27 mouse cellular contexts compared by ENCODE assay signal in the genomic region with DNA sequence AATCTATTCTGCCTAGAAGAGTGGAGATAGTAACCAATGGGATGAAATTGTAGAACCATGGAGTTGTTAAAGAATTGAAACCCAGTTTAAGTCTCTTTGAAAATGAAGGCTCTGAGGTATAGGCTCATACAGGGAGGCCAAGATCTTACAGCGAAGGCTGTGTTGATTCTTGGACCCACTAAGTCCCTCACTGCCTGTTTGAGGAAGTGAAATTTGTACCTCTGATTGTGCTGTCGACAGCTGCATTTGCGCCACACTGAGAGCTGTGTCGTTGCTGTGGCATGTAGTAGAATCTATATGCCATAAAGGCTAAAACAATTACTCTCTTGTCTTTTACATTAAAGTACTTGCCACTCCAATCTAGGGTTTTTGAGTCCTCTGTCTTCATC. TPM values are rescaled to one million over a fixed set of nuclear protein-coding genes. Genes with fewer than 3 reads are reported as not detected.
DNase-seq lines count a peak whose midpoint lies in the region; ATAC-seq and TF ChIP-seq lines count a peak whose summit lies in the region.
"Had no signal": no experiment of that assay in that cellular context is flagged by ENCODE, and none has a peak within 500 bp of the region (broad histone marks: within the 10 kb centered on the region; RNA-seq: fewer than 3 reads in every experiment).

No protein-coding gene starts in this region.

- no peaks in the 10 kb centered on the region for H3K27me3 ChIP-seq in MEL (ENCODE audit: control insufficient read depth in 1 of 2, insufficient read depth in 2 of 2, low read length in 2 of 2)
- no peaks in the 10 kb centered on the region for H3K27me3 ChIP-seq in splenic B cell, adult 2 months (ENCODE audit: control insufficient read depth, insufficient read depth, low read length, poor library complexity, severe bottlenecking)
- H3K27me3 ChIP-seq: embryonic facial prominence, embryonic 15.5 days; forebrain, embryonic 12.5 days; heart, embryonic 12.5 days; hindbrain, embryonic 15.5 days; liver, embryonic 12.5 days; neural tube, embryonic 12.5 days had no signal

- peak overlapping the region in 1 of 2 experiments; percentile 25; a peak in 1 of 4 replicates for H3K4me3 ChIP-seq in MEL (ENCODE audit: control insufficient read depth in 1 of 2, insufficient read depth in 1 of 2, low read depth in 2 of 2, low read length in 2 of 2)
- H3K4me3 ChIP-seq: embryonic facial prominence, embryonic 15.5 days; forebrain, embryonic 12.5 days; heart, embryonic 12.5 days; hindbrain, embryonic 15.5 days; liver, embryonic 12.5 days; myocyte; neural tube, embryonic 12.5 days had no signal

- H3K36me3 ChIP-seq in MEL (ENCODE audit: control insufficient read depth in 1 of 2, insufficient read depth in 2 of 2, low read length in 2 of 2) = peaks cover 0 to 12% of the 10 kb centered on the region in 2 experiments; a peak in 2 of 4 replicates
- peaks cover 2% of the 10 kb centered on the region; the same call in 1 of the 2 replicates for H3K36me3 ChIP-seq in splenic B cell, adult 2 months (ENCODE audit: control insufficient read depth, insufficient read depth, low read length, poor library complexity, severe bottlenecking)

- no peaks in the 10 kb centered on the region for H3K9me3 ChIP-seq in MEL (replicated peaks; ENCODE audit: insufficient read depth, low read length)
- H3K9me3 ChIP-seq: embryonic facial prominence, embryonic 15.5 days; forebrain, embryonic 12.5 days; heart, embryonic 12.5 days; hindbrain, embryonic 15.5 days; liver, embryonic 12.5 days; neural tube, embryonic 12.5 days had no signal

- DNase-seq in A20 (ENCODE audit: low read depth, low spot score) (peak; percentile 90), MEL (ENCODE audit: low read depth, low spot score) (peak; percentile 82)
- peak; percentile 75 for DNase-seq in splenic B cell, adult 2 months (ENCODE audit: low read depth, low spot score)
- DNase-seq in kidney, adult 11 months = no peak
- no peak for DNase-seq in right cerebral cortex, postnatal 14 days
- DNase-seq in heart, adult 8-10 months (ENCODE audit: low spot score) = no peak
- DNase-seq: adrenal gland, postnatal 25 days; cerebellum, adult 18-20 months; forebrain, postnatal 0 days; heart, postnatal 4 days; kidney, adult 18-20 months; kidney, postnatal 4 days; layer of hippocampus, postnatal 36 days; left cerebral cortex, postnatal 4 days; liver, postnatal 0 days had no signal

- H3K4me1 ChIP-seq in MEL (ENCODE audit: control insufficient read depth in 1 of 2, insufficient read depth in 2 of 2, low read length in 2 of 2) = peaks cover 4 to 14% of the 10 kb centered on the region in 2 experiments; a peak in 3 of 4 replicates
- H3K4me1 ChIP-seq: forebrain, embryonic 12.5 days; hindbrain, embryonic 15.5 days; neural tube, embryonic 12.5 days had no signal

- ATAC-seq in hematopoietic stem cell, adult 5-6 weeks (replicated peaks in 1 of 2; ENCODE audit: insufficient read depth in 1 of 2, low FRiP score in 2 of 2, low TSS enrichment in 1 of 2, low read depth in 1 of 2, poor library complexity in 2 of 2, severe bottlenecking in 2 of 2) = peak; percentile 57 to 69; a peak in 2 of 4 replicates
- ATAC-seq: forebrain, postnatal 0 days; inflammation-experienced regulatory T-cells, adult 6 months; liver, embryonic 12.5 days; liver, postnatal 0 days; midbrain, embryonic 16.5 days had no signal

- H3K27ac ChIP-seq in MEL (ENCODE audit: control insufficient read depth, low read depth, low read length) = peak overlapping the region; percentile 32; the same call in 1 of the 2 replicates
- H3K27ac ChIP-seq: embryonic facial prominence, embryonic 15.5 days; forebrain, embryonic 12.5 days; hindbrain, embryonic 15.5 days; liver, embryonic 12.5 days; macrophage; neural tube, embryonic 12.5 days; stomach, postnatal 0 days had no signal

- TF ChIP-seq EP300 in MEL (IDR thresholded peaks at IDR 0.05; ENCODE audit: low read depth in 1 of 2, low read length in 2 of 2) = peak in 1 of 2 experiments; percentile 2; a peak in 3 of 4 replicates

- TF ChIP-seq CTCF in MEL (IDR thresholded peaks at IDR 0.05 in 2 of 3, conservative IDR thresholded peaks at IDR 0.05 in 1 of 3; ENCODE audit: control insufficient read depth in 1 of 3, insufficient read depth in 1 of 3, low read depth in 2 of 3, low read length in 3 of 3, poor library complexity in 1 of 3, severe bottlenecking in 1 of 3) = no peak

- TF ChIP-seq POLR2A in MEL (IDR thresholded peaks at IDR 0.05; ENCODE audit: control insufficient read depth in 1 of 2, insufficient read depth in 1 of 2, low read depth in 1 of 2, low read length in 2 of 2, poor library complexity in 1 of 2) = no peak

- TF ChIP-seq RAD21 in MEL (IDR thresholded peaks at IDR 0.05; ENCODE audit: low read depth, low read length) = no peak; the same call in 1 of the 2 replicates

- peak overlapping the region; percentile 18; the same call in 1 of the 2 replicates for H3K9ac ChIP-seq in MEL (ENCODE audit: control insufficient read depth, low read depth, low read length, poor library complexity, severe bottlenecking)
- H3K9ac ChIP-seq: embryonic facial prominence, embryonic 15.5 days; forebrain, embryonic 12.5 days; forebrain, postnatal 0 days; heart, embryonic 12.5 days; hindbrain, embryonic 15.5 days; liver, embryonic 12.5 days; liver, postnatal 0 days; neural tube, embryonic 12.5 days had no signal

- H3K79me2 ChIP-seq in MEL (ENCODE audit: control insufficient read depth, insufficient read depth, low read length, poor library complexity) = no peaks in the 10 kb centered on the region

TF ChIP-seq in MEL, 35 proteins besides CTCF, POLR2A, EP300 and RAD21:
- TF ChIP-seq ZC3H11A (IDR thresholded peaks at IDR 0.05; ENCODE audit: low read depth, low read length) = no peak
- TF ChIP-seq ZKSCAN1 (IDR thresholded peaks at IDR 0.05; ENCODE audit: low read depth, low read length) = peak; percentile 83
- TF ChIP-seq MAZ (IDR thresholded peaks at IDR 0.05; ENCODE audit: low read depth, low read length) = no peak
- TF ChIP-seq ZNF384 (IDR thresholded peaks at IDR 0.05; ENCODE audit: low read depth, low read length) = no peak
- peak; percentile 2; the same call in 1 of the 2 replicates for TF ChIP-seq TCF12 (IDR thresholded peaks at IDR 0.05; ENCODE audit: low read depth, low read length)
- peak; percentile 77; the same call in 1 of the 2 replicates for TF ChIP-seq CHD1 (IDR thresholded peaks at IDR 0.05; ENCODE audit: low read depth, low read length)
- peak; percentile 12; the same call in 1 of the 2 replicates for TF ChIP-seq SMC3 (IDR thresholded peaks at IDR 0.05; ENCODE audit: low read depth, low read length)
- TF ChIP-seq MAX (IDR thresholded peaks at IDR 0.05; ENCODE audit: low read length) = no peak
- peak; percentile 44; the same call in 1 of the 2 replicates for TF ChIP-seq MXI1 (IDR thresholded peaks at IDR 0.05; ENCODE audit: low read depth, low read length)
- no peak for TF ChIP-seq HCFC1 (IDR thresholded peaks at IDR 0.05; ENCODE audit: low read depth, low read length)
- TF ChIP-seq E2F4 (IDR thresholded peaks at IDR 0.05; ENCODE audit: borderline replicate concordance, low read depth, low read length) = no peak
- peak; percentile 71 for TF ChIP-seq SIN3A (IDR thresholded peaks at IDR 0.05; ENCODE audit: low read length)
- no peak for TF ChIP-seq POLR2AphosphoS5 (IDR thresholded peaks at IDR 0.05; ENCODE audit: borderline replicate concordance, low read depth, low read length)
- no peak for TF ChIP-seq GABPA (IDR thresholded peaks at IDR 0.05; ENCODE audit: low read depth, low read length)
- 0 out of 2 replicates have a peak, but pooled peaks have one; percentile 7 for TF ChIP-seq POLR2AphosphoS2 (IDR thresholded peaks at IDR 0.05; ENCODE audit: low read length)

RNA-seq across cellular contexts. Expression of a gene that starts 14.4 kb away (rescaled TPM):
- 0.08 and 0.10 TPM in 2 replicates for total RNA-seq in MEL (2012; rRNA removed)
- under 1 TPM in 1 of 2 experiments, not detected in 1; 0.21 TPM for polyA plus RNA-seq in MEL (2012; ENCODE audit: insufficient read depth in 1 of 2, insufficient read length in 2 of 2, low read depth in 1 of 2, low replicate concordance in 2 of 2, missing spikeins in 1 of 2)
- not detected in 2 replicates for total RNA-seq in hematopoietic stem cell, adult 5-6 weeks (2017)
- total RNA-seq in heart, adult 8-10 months (2022) = 1 to 10 TPM; 1.4 to 3.9 (median 1.6) TPM

RNA-seq across cellular contexts. Expression of a gene that starts 47.9 kb away (rescaled TPM):
- 19.3 and 21.7 TPM in 2 replicates for total RNA-seq in MEL (2012; rRNA removed)
- 10 to 100 TPM in 1 of 2 experiments, not detected in 1; 20.0 TPM for polyA plus RNA-seq in MEL (2012; ENCODE audit: insufficient read depth in 1 of 2, insufficient read length in 2 of 2, low read depth in 1 of 2, low replicate concordance in 2 of 2, missing spikeins in 1 of 2)
- 14.1 and 20.8 TPM in 2 replicates for total RNA-seq in hematopoietic stem cell, adult 5-6 weeks (2017)
- 1 to 10 TPM; 4.0 to 6.1 (median 5.8) TPM for total RNA-seq in heart, adult 8-10 months (2022)

RNA-seq across cellular contexts. Expression of a gene that starts 48.2 kb away (rescaled TPM):
- total RNA-seq in MEL (2012; rRNA removed) = 15.1 and 16.3 TPM in 2 replicates
- polyA plus RNA-seq in MEL (2012; ENCODE audit: insufficient read depth in 1 of 2, insufficient read length in 2 of 2, low read depth in 1 of 2, low replicate concordance in 2 of 2, missing spikeins in 1 of 2) = 10 to 100 TPM in 1 of 2 experiments, not detected in 1; 16.3 TPM
- total RNA-seq in hematopoietic stem cell, adult 5-6 weeks (2017) = 16.7 and 17.2 TPM in 2 replicates
- 1 to 10 TPM; 3.5 to 5.3 (median 4.3) TPM for total RNA-seq in heart, adult 8-10 months (2022)

Comparison
In these comparisons a context has a peak if more than half of its experiments do, and no peak if none do; other contexts are left out.
1. DNase-seq: peak in A20 (single experiment), MEL (single experiment) and splenic B cell, adult 2 months (single experiment); none in kidney, adult 11 months (single experiment), right cerebral cortex, postnatal 14 days (single experiment) and heart, adult 8-10 months (single experiment).